Mouse (Mus musculus) neural tube, embryonic 12.5 days (tissue): ENCODE results near the gene Ezh1. TPM values are rescaled to one million over a fixed set of nuclear protein-coding genes. Genes with fewer than 3 reads are reported as not detected.

Experiments
- polyA plus RNA-seq: library from polyadenylated mRNA; unstranded; fragments of >200 nt; fragmentation: Nextera tagmentation; extraction: Ambion mirVana; gene quantifications from 2 replicates; pipeline ENCODE4 v1.2.1, GENCODE M21; 2016

Ezh1 gene
- polyA plus RNA-seq, 1 experiment from 2014 or later: 14.3 TPM

Other genes starting within 250 kb of the Ezh1 start
- gene Atp6v0a1, start 217.0 kb downstream of the Ezh1 start, polyA plus RNA-seq: 71.1 and 81.7 TPM in 2 replicates
- 10.8 and 11.1 TPM in 2 replicates for gene Naglu, start 156.5 kb downstream of the Ezh1 start, polyA plus RNA-seq
- 0.14 and 0.29 TPM in 2 replicates for gene Hsd17b1, start 148.1 kb downstream of the Ezh1 start, polyA plus RNA-seq
- gene Coasy, start 143.9 kb downstream of the Ezh1 start, polyA plus RNA-seq: 50.8 and 54.5 TPM in 2 replicates
- gene Mlx, start 139.2 kb downstream of the Ezh1 start, polyA plus RNA-seq: 59.6 and 68.0 TPM in 2 replicates
- gene Psmc3ip, start 131.0 kb downstream of the Ezh1 start, polyA plus RNA-seq: 31.4 and 34.3 TPM in 2 replicates
- gene Retreg3, start 106.6 kb downstream of the Ezh1 start, polyA plus RNA-seq: 22.2 and 27.8 TPM in 2 replicates
- 87.5 and 93.5 TPM in 2 replicates for gene Tubg1, start 106.5 kb downstream of the Ezh1 start, polyA plus RNA-seq
- gene Tubg2, start 70.6 kb downstream of the Ezh1 start, polyA plus RNA-seq: 13.4 and 15.1 TPM in 2 replicates
- 1.7 and 2.2 TPM in 2 replicates for gene Cntnap1, start 55.9 kb downstream of the Ezh1 start, polyA plus RNA-seq
- 16.1 and 17.1 TPM in 2 replicates for gene Plekhh3, start 55.1 kb downstream of the Ezh1 start, polyA plus RNA-seq
- 0.29 and 0.37 TPM in 2 replicates for gene Ccr10, start 51.0 kb downstream of the Ezh1 start, polyA plus RNA-seq
- 73.4 and 79.4 TPM in 2 replicates for gene Ramp2, start 19.6 kb upstream of the Ezh1 start, polyA plus RNA-seq
- gene Vps25, start 27.2 kb upstream of the Ezh1 start, polyA plus RNA-seq: 101 and 103 TPM in 2 replicates
- 6.2 and 7.5 TPM in 2 replicates for gene Wnk4, start 34.1 kb upstream of the Ezh1 start, polyA plus RNA-seq
- gene Cntd1, start 52.5 kb upstream of the Ezh1 start, polyA plus RNA-seq: 1.1 and 1.3 TPM in 2 replicates
- 201 and 213 TPM in 2 replicates for gene Coa3, start 52.7 kb upstream of the Ezh1 start, polyA plus RNA-seq
- gene Becn1, start 75.8 kb upstream of the Ezh1 start, polyA plus RNA-seq: 168 and 174 TPM in 2 replicates
- 155 and 168 TPM in 2 replicates for gene Psme3, start 89.8 kb upstream of the Ezh1 start, polyA plus RNA-seq
- 2.5 and 3.0 TPM in 2 replicates for gene Aoc2, start 98.6 kb upstream of the Ezh1 start, polyA plus RNA-seq
- not detected in 2 replicates for gene Aoc3, start 104.1 kb upstream of the Ezh1 start, polyA plus RNA-seq
- not detected in 2 replicates for gene G6pc, start 141.1 kb upstream of the Ezh1 start, polyA plus RNA-seq
- gene Aarsd1, start 191.2 kb upstream of the Ezh1 start, polyA plus RNA-seq: 85.3 and 86.4 TPM in 2 replicates
- gene Gm27029, start 198.3 kb upstream of the Ezh1 start, polyA plus RNA-seq: 6.7 and 10.0 TPM in 2 replicates
- gene Rundc1, start 198.6 kb upstream of the Ezh1 start, polyA plus RNA-seq: 28.2 and 29.0 TPM in 2 replicates
- gene Ptges3l, start 198.9 kb upstream of the Ezh1 start, polyA plus RNA-seq: 3.2 and 4.4 TPM in 2 replicates
- 327 and 346 TPM in 2 replicates for gene Rpl27, start 215.8 kb upstream of the Ezh1 start, polyA plus RNA-seq
- gene Ifi35, start 221.9 kb upstream of the Ezh1 start, polyA plus RNA-seq: 3.4 and 4.3 TPM in 2 replicates
- gene Rnd2, start 238.5 kb upstream of the Ezh1 start, polyA plus RNA-seq: 84.0 and 99.7 TPM in 2 replicates
- 71.6 and 75.1 TPM in 2 replicates for gene Vat1, start 239.8 kb upstream of the Ezh1 start, polyA plus RNA-seq